Mouse (Mus musculus) adrenal gland, postnatal 14 days (tissue): Measurements from ENCODE around the gene Aup1. TPM values are rescaled to one million over a fixed set of nuclear protein-coding genes. Genes with fewer than 3 reads are reported as not detected.

ENCODE experiments used
- DNase-seq: peaks from one replicate; pipeline ENCODE4 v3.0.0; 2021; ENCODE audit warnings: mixed read lengths
- microRNA-seq, 2 experiments: library from miRNA; unstranded; fragments of <30 nt; microRNA quantifications; one replicate each; pipeline ENCODE4 v1.2.0; 2021
- total RNA-seq: library from RNA; stranded (reverse); gene quantifications from 2 replicates; pipeline ENCODE4 v1.2.3, GENCODE M21; 2021

Gene Aup1
- total RNA-seq, 1 experiment from 2014 or later, result 190 TPM

DNA sequence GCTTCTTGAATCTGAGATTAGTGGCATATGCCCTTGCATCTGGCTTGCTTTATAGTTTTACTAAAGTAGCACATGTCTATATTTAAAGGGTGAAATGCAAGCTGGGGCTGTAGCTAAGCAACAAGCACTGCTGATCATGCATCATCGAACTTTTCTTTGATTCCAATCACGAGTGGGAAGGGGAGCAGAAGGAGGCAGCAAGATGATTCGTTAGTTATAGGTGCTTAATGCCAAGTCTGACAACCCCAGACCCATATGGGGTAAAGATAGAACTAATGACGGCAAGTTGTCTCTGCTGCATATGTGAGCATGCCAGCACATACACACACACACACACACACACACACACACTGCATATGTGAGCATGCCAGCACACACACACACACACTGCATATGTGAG is 49.8 kb downstream of the Aup1 start:
- no peak for DNase-seq

Small RNAs within 50 kb of the gene (microRNA-seq; reads per million reads assigned to microRNA genes)
- 0 reads per million in 2 experiments for gene Mir3470a
- gene Mir7040, result 0 reads per million in 2 experiments

Other genes with a start within 250 kb of the Aup1 start
- gene Sema4f, start 114.8 kb upstream of the Aup1 start, total RNA-seq, result 0.48 and 1.8 TPM in 2 replicates
- not detected in 2 replicates for gene M1ap, start 107.6 kb upstream of the Aup1 start, total RNA-seq
- gene Dok1, start 21.1 kb upstream of the Aup1 start, total RNA-seq, result 8.3 and 13.0 TPM in 2 replicates
- gene Loxl3, start 20.3 kb upstream of the Aup1 start, total RNA-seq, result 2.8 and 4.1 TPM in 2 replicates
- 50.7 and 59.3 TPM in 2 replicates for gene Htra2, start 752 bp downstream of the Aup1 start, total RNA-seq
- gene Dqx1, start 3.3 kb downstream of the Aup1 start, total RNA-seq, result 2.8 TPM in 2 replicates
- 9.4 and 10.4 TPM in 2 replicates for gene Tlx2, start 15.8 kb downstream of the Aup1 start, total RNA-seq
- 29.2 and 39.8 TPM in 2 replicates for gene Pcgf1, start 23.3 kb downstream of the Aup1 start, total RNA-seq
- gene Lbx2, start 31.8 kb downstream of the Aup1 start, total RNA-seq, result 6.4 and 9.0 TPM in 2 replicates
- gene Ccdc142, start 47.1 kb downstream of the Aup1 start, total RNA-seq, result 3.1 and 6.0 TPM in 2 replicates
- 4.1 and 5.3 TPM in 2 replicates for gene Gm42688, start 47.1 kb downstream of the Aup1 start, total RNA-seq
- 114 and 119 TPM in 2 replicates for gene Mrpl53, start 54.5 kb downstream of the Aup1 start, total RNA-seq
- gene Mogs, start 61.0 kb downstream of the Aup1 start, total RNA-seq, result 51.1 and 56.5 TPM in 2 replicates
- gene Wbp1, start 67.0 kb downstream of the Aup1 start, total RNA-seq, result 64.5 and 69.3 TPM in 2 replicates
- 19.3 and 22.5 TPM in 2 replicates for gene Ino80b, start 70.9 kb downstream of the Aup1 start, total RNA-seq
- 9.1 and 13.6 TPM in 2 replicates for gene Rtkn, start 80.9 kb downstream of the Aup1 start, total RNA-seq
- 1.5 and 2.9 TPM in 2 replicates for gene Wdr54, start 101.9 kb downstream of the Aup1 start, total RNA-seq
- 0.33 and 0.34 TPM in 2 replicates for gene 1700003E16Rik, start 101.9 kb downstream of the Aup1 start, total RNA-seq
- 102 and 126 TPM in 2 replicates for gene Dctn1, start 111.4 kb downstream of the Aup1 start, total RNA-seq
- 0.30 and 0.98 TPM in 2 replicates for gene Slc4a5, start 165.3 kb downstream of the Aup1 start, total RNA-seq